Mouse (Mus musculus) limb, embryonic 15.5 days (tissue): Measurements from ENCODE around the gene 1700061G19Rik. TPM values are rescaled to one million over a fixed set of nuclear protein-coding genes. Genes with fewer than 3 reads are reported as not detected.
A peak's percentile ranks its signal among the peaks of the same experiment; 100 is the strongest.
"Not testable (repeated sequence)": the region's sequence is repeated elsewhere in the genome, so short reads cannot be mapped to it uniquely, and the experiment has no call there.

Experiments used
- ATAC-seq: fragments of 200-750 bp; cut with Nextera tagmentation; 2 replicates; pipeline ENCODE4 v1.8.0; 2017; ENCODE audit warnings: low read depth, moderate TSS enrichment; ENCODE audit not compliant: insufficient number of reproducible peaks, low FRiP score, low TSS enrichment
- H3K27ac ChIP-seq: fragments of 300-500 bp; sonication (generic); 2 replicates; pipeline ENCODE4 v1.5.1; 2015; ENCODE audit warnings: moderate library complexity, mild to moderate bottlenecking, inconsistent platforms
- H3K27me3 ChIP-seq: fragments of 300-500 bp; sonication (generic); 2 replicates; pipeline ENCODE4 v1.6.1; 2015; ENCODE audit warnings: inconsistent platforms
- H3K36me3 ChIP-seq: fragments of 300-500 bp; sonication (generic); 2 replicates; pipeline ENCODE4 v1.6.1; 2015; ENCODE audit warnings: inconsistent platforms
- H3K4me1 ChIP-seq: fragments of 300-500 bp; sonication (generic); 2 replicates; pipeline ENCODE4 v1.6.1; 2015; ENCODE audit warnings: inconsistent platforms
- H3K4me2 ChIP-seq: fragments of 300-500 bp; sonication (generic); 2 replicates; pipeline ENCODE4 v1.6.1; 2015; ENCODE audit warnings: mild to moderate bottlenecking, inconsistent platforms
- H3K4me3 ChIP-seq: fragments of 300-500 bp; sonication (generic); 2 replicates; pipeline ENCODE4 v1.5.1; 2015; ENCODE audit warnings: mild to moderate bottlenecking, inconsistent platforms
- H3K9ac ChIP-seq: fragments of 300-500 bp; sonication (generic); 2 replicates; pipeline ENCODE4 v1.6.1; 2015; ENCODE audit warnings: inconsistent platforms
- H3K9me3 ChIP-seq: fragments of 300-500 bp; sonication (generic); 2 replicates; pipeline ENCODE4 v1.6.1; 2016; ENCODE audit warnings: inconsistent platforms
- WGBS: fragments of 180-500 bp; shearing (Covaris S2); methylation state at CpG from one replicate; pipeline ENCODE4 v1.1.7; 2015; 5-methylcytosine and 5-hydroxymethylcytosine counted together
- polyA plus RNA-seq: library from polyadenylated mRNA; unstranded; fragments of >200 nt; fragmentation: Nextera tagmentation; extraction: Ambion mirVana; gene quantifications from 2 replicates; pipeline ENCODE4 v1.2.1, GENCODE M21; 2015

The 1700061G19Rik gene
- polyA plus RNA-seq, 1 experiment from 2014 or later, result 0.24 TPM

DNA sequence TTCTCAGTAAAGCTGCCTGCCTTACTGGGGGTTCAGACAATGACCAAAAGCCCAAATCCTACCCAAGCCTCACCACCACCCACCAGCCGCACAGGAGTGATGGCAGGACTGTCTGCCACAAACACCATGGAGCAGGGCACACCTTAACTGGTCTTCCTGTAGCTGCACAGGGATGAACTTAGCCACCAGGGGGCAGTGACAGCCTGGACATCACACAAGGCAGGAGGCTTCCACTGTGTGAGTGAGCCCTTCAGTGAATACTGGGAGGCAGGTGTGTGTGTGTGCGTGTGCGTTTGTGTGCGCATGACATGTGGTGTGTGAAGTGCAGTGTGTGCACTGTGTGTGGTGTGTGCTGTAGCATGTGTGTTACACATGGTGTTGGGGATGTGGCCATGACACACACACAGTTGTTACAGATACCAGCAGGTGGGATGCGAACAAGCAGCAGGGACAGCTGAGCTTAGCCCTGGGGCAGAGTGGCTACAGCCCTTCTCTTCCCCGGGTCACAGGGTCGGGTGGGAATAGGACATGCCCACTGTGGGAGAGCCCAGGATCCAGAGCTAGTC is 22.4 kb downstream of the 1700061G19Rik start:
- H3K9ac ChIP-seq, result no peak overlapping the region
- 77% methylated on average over 7 of the region's 7 CpGs for WGBS

DNA sequence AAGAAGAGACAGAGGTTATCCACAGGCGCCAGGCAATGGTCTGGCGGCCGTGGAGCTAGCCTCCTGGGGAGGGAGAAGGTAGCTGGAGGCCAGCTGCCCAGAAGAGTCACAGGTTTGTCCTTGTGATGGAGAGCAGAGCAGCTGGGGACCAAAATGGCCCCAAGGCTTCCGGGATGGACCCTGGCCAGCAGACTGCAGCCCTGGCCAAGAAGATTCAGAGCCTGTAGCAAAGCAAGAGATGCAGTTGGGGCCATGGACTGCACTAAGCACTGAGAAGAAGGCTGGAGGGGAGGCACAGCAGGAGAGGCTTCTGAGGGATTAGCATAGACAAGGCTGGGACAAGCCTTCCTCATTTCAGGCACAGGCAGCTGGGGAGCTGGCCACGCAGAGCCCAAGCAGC is 27.4 kb downstream of the 1700061G19Rik start:
- Histone ChIP-seq H3K27me3 (no peaks in the 10 kb centered on the region), H3K4me1 (no peaks in the 10 kb centered on the region), H3K9ac (no peak overlapping the region), H3K4me2 (no peak overlapping the region), H3K27ac (no peak overlapping the region), H3K36me3 (peaks cover 88% of the 10 kb centered on the region), H3K9me3 (no peaks in the 10 kb centered on the region), H3K4me3 (no peak overlapping the region)
- 85% methylated on average over 5 of the region's 5 CpGs for WGBS
- ATAC-seq, result no peak

More for the DNA sequence above, 22.4 kb downstream of the 1700061G19Rik start:
- no peak overlapping the region for H3K27ac ChIP-seq
- H3K27me3 ChIP-seq, result no peaks in the 10 kb centered on the region
- 0 out of 2 replicates have a peak, but pooled peaks have one; percentile 44 for ATAC-seq
- H3K9me3 ChIP-seq, result no peaks in the 10 kb centered on the region
- H3K4me1 ChIP-seq, result no peaks in the 10 kb centered on the region
- no peak overlapping the region for H3K4me2 ChIP-seq
- peaks cover 99% of the 10 kb centered on the region for H3K36me3 ChIP-seq
- no peak overlapping the region for H3K4me3 ChIP-seq

DNA sequence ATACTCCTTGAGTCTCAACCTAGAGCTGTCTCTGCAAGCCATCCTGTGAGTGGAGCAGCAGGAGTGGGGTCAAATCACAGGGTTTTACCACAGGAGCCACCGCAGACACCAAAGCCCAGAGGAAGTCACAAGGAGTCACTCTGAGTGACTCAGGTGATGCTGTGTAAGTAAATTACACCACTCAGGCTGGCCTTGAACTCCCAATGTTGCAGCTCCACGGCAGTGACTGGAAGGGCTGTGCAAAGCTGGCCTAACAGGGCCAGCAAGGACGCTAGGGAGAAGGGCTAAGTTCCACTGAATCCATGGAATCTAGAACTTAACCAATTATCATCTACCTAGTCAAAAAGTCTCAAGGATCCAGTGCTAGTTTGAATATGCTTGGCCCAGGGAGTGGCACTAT is 30.9 kb downstream of the 1700061G19Rik start:
- Histone ChIP-seq H3K9me3 (no peaks in the 10 kb centered on the region), H3K4me1 (no peaks in the 10 kb centered on the region), H3K27me3 (no peaks in the 10 kb centered on the region), H3K27ac (no peak overlapping the region), H3K4me2 (no peak overlapping the region), H3K4me3 (no peak overlapping the region), H3K9ac (no peak overlapping the region), H3K36me3 (peaks cover 84% of the 10 kb centered on the region)
- WGBS, result 86% methylated on average over 3 of the region's 3 CpGs
- ATAC-seq, result no peak

DNA sequence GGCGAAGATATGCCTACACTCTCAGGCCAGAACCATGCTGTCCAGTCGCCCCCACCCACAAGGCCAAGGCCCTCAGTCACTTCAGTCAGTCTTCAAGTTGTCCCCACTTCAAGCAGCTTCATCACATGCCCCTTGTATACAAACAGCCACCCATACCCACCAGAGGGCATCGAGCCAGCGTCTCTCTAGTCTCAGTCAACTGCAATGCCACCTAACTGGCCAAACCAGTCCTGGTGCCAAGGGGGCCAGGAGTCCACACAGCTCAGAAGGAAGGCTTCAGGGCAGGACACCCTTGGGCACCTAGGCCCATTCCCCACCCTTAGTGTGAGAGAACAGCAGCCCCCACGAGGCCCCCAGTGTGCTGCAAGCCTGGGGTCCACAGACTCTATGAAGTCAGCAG is 31.8 kb downstream of the 1700061G19Rik start:
- no peak for ATAC-seq
- Histone ChIP-seq H3K4me1 (no peaks in the 10 kb centered on the region), H3K36me3 (peaks cover 84% of the 10 kb centered on the region), H3K4me2 (no peak overlapping the region), H3K27me3 (no peaks in the 10 kb centered on the region), H3K9ac (no peak overlapping the region), H3K4me3 (no peak overlapping the region), H3K27ac (no peak overlapping the region), H3K9me3 (no peaks in the 10 kb centered on the region)
- 77% methylated on average over 5 of the region's 5 CpGs for WGBS

DNA sequence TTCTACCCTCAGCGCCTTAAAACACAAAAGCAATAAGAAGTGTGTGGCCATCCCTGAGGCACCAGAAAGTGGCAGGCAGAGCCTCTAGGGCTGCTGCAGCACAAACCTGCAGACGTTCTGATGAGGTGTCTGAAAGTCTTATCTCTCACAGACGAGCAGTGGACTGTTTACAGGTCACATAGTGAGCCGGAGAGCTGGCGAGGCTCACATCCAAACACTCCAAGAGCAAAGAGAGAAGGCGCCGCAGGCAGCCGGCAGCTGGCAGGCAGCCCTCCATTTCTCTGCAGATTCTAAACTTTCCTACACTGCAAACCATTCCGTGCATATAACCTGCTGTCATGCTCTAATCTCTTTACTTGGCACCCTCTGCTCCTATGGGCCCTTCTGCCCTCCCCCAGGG is 32.6 kb downstream of the 1700061G19Rik start:
- no peak overlapping the region for H3K27ac ChIP-seq
- H3K36me3 ChIP-seq, result peaks cover 82% of the 10 kb centered on the region

DNA sequence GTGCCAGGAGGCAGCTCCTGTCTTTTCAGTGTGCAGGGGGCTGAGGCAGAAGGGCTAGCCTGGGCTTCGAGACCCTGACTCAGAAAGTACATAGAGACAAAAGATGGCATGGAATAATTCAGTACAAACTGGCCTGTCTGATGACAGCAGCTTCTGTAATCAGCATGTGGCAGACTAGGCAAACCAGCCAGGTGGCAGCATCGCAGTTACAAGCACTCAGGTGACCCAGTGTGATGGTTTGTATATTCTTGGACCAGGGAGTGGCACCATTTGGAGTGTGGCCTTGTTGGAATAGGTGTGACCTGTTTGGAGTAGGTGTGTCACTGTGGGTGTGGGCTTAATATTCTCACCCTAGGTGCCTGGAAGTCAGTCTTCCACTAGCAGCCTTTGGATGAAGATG is 34.5 kb downstream of the 1700061G19Rik start:
- H3K27me3 ChIP-seq, ATAC-seq, H3K9ac ChIP-seq, H3K27ac ChIP-seq, H3K4me3 ChIP-seq, H3K4me2 ChIP-seq, H3K4me1 ChIP-seq, H3K9me3 ChIP-seq: not testable (repeated sequence)
- WGBS, result 86% methylated on average over 2 of the region's 2 CpGs
- peaks cover 84% of the 10 kb centered on the region for H3K36me3 ChIP-seq

More for the DNA sequence above, 32.6 kb downstream of the 1700061G19Rik start:
- WGBS, result 70% methylated on average over 9 of the region's 9 CpGs
- Histone ChIP-seq H3K9ac (no peak overlapping the region), H3K4me3 (no peak overlapping the region), H3K4me2 (no peak overlapping the region), H3K4me1 (no peaks in the 10 kb centered on the region), H3K27me3 (no peaks in the 10 kb centered on the region), H3K9me3 (no peaks in the 10 kb centered on the region)
- ATAC-seq, result no peak

DNA sequence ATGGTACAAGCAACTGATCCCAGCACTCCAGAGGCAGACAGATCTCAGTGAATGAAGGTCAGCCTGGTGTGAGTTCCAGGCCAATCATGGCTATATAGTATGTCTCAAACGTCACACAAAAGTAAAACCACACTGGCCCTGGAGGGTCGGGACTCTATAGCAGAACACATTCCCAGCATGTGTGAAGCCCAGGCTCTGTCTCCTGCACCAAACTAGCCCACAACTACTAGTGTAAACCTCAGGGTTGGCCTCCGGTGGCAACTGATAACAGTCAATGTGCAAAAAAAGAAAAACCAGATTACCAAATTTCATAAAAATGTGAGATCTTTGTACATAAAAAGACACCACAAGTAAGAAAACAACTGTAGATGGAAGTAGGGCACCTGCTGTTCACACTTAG is 37.7 kb downstream of the 1700061G19Rik start:
- Histone ChIP-seq H3K4me3 (no peak overlapping the region), H3K9me3 (no peaks in the 10 kb centered on the region), H3K4me1 (no peaks in the 10 kb centered on the region), H3K9ac (no peak overlapping the region), H3K27ac (no peak overlapping the region), H3K36me3 (peaks cover 85% of the 10 kb centered on the region), H3K4me2 (no peak overlapping the region), H3K27me3 (no peaks in the 10 kb centered on the region)
- 82% methylated on average over 3 of the region's 3 CpGs for WGBS
- no peak for ATAC-seq

DNA sequence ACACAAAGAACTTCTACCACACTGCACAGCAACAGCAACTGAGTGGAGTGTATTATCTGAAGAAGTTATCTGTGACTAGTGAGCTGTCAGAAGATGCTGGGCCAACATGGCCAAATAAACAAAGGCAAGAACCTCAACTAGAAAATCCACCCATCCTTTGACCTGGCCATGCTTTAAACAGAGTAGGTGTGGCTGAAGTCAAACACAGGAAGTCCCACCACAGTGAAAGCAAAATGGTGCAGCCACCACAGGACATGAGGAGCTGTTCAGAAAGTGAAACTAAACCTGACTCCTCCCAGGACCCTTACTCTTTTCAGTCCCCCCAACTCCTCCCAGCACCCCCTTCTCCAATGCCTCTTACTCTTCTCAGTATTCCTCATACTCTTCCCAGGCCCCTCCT is 38.2 kb downstream of the 1700061G19Rik start:
- Histone ChIP-seq H3K9ac (no peak overlapping the region), H3K27ac (no peak overlapping the region), H3K4me1 (no peaks in the 10 kb centered on the region), H3K9me3 (no peaks in the 10 kb centered on the region), H3K4me3 (no peak overlapping the region), H3K27me3 (no peaks in the 10 kb centered on the region), H3K36me3 (peaks cover 82% of the 10 kb centered on the region), H3K4me2 (no peak overlapping the region)
- no peak for ATAC-seq

DNA sequence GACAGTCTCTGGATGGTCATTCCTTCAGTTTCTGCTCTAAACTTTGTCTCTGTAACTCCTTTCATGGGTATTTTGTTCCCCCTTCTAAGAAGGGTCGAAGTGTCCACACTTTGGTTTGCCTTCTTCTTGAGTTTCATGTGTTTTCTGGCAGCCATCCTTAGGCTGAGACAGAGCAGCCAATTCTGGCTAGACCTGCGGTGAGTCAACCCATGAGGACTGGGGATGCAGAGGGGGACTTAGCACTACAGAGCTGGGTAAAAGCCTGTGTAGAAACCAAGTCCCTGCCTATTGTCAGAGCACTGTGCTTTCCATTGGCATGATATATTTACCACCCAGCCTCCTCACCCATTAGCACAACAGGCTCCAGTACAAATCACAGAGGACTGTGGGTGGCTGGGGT is 41.9 kb downstream of the 1700061G19Rik start:
- ATAC-seq, result no peak
- Histone ChIP-seq H3K36me3 (peaks cover 83% of the 10 kb centered on the region), H3K9ac (no peak overlapping the region), H3K4me1 (no peaks in the 10 kb centered on the region), H3K9me3 (no peaks in the 10 kb centered on the region), H3K27ac (no peak overlapping the region), H3K4me2 (no peak overlapping the region), H3K27me3 (no peaks in the 10 kb centered on the region), H3K4me3 (no peak overlapping the region)
- 91% methylated on average over 2 of the region's 2 CpGs for WGBS

DNA sequence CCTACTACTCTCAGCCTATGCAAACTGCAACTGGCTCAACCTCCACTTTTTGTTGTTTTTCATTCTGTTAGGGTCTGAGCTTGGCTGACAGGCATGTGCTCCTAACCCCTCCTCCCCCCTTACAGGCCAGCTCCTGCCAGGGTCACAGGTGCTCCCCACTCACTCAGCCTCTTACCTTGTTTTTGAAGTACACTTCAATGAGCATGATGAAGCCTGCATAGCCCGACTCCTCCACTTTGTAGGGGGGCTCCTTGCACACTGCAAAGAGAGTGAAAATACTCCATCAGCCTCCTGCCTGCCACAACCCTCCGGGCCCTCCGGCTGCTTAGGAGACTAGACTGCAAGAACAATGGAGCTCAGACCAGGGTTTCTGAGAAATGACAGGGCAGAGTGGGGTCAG is 44.4 kb downstream of the 1700061G19Rik start:
- H3K9ac ChIP-seq, result no peak overlapping the region
- whole genome bisulfite sequencing, result 94% methylated on average over 3 of the region's 3 CpGs
- H3K27me3 ChIP-seq, result no peaks in the 10 kb centered on the region
- no peak for ATAC-seq
- H3K9me3 ChIP-seq, result no peaks in the 10 kb centered on the region
- H3K4me1 ChIP-seq, result no peaks in the 10 kb centered on the region
- no peak overlapping the region for H3K27ac ChIP-seq
- no peak overlapping the region for H3K4me3 ChIP-seq
- H3K36me3 ChIP-seq, result peaks cover 71% of the 10 kb centered on the region
- no peak overlapping the region for H3K4me2 ChIP-seq

DNA sequence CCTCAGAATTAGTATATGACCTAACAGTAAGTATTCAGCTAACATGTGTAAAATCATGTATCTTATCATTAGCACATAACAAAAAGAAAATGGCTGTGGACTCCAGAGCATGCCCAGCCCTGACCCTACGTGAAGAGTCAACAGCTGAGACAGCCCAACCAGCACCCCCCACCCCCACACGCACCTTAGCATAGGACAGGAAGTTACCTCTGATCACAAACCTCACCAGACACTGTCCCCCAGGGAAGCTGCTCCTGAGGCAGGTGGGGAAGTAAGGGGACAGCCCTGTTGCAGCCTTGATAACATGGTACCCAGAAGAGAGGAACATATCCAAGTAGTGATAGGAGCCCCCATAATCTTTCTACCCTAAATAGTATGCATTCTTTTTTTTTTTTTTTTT is 50.7 kb downstream of the 1700061G19Rik start:
- Histone ChIP-seq H3K9ac (no peak overlapping the region), H3K36me3 (peaks cover 27% of the 10 kb centered on the region), H3K9me3 (no peaks in the 10 kb centered on the region), H3K4me2 (no peak overlapping the region), H3K4me1 (0 out of 2 replicates have a peak, but pooled peaks cover 2% of the 10 kb centered on the region), H3K27ac (no peak overlapping the region), H3K27me3 (no peaks in the 10 kb centered on the region), H3K4me3 (no peak overlapping the region)
- WGBS, result 88% methylated on average over 2 of the region's 2 CpGs
- no peak for ATAC-seq

DNA sequence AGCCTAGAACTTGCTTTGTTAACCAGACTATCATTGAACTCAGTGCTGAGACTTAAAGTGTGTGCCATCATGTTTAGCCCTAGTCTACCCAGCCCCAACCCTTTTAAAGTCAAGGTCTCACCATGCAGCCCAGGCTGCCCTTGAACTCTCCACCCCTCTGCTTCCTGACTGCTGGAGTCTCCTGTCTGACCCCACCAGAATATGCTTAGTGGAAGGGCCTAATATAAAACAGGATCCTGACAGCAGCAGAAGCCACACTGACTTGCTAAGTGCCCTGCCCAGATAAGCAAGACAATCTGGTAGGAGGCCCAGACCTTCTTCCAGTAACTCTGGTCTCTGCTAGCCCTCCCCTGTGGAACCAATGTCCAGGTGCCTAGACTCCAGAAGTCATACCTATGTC is 53.8 kb downstream of the 1700061G19Rik start:
- Histone ChIP-seq H3K36me3 (peaks cover 8% of the 10 kb centered on the region), H3K27me3 (no peaks in the 10 kb centered on the region), H3K4me2 (no peak overlapping the region), H3K4me3 (no peak overlapping the region), H3K4me1 (peaks cover 23% of the 10 kb centered on the region), H3K9ac (no peak overlapping the region), H3K27ac (no peak overlapping the region), H3K9me3 (no peaks in the 10 kb centered on the region)
- ATAC-seq, result no peak

DNA sequence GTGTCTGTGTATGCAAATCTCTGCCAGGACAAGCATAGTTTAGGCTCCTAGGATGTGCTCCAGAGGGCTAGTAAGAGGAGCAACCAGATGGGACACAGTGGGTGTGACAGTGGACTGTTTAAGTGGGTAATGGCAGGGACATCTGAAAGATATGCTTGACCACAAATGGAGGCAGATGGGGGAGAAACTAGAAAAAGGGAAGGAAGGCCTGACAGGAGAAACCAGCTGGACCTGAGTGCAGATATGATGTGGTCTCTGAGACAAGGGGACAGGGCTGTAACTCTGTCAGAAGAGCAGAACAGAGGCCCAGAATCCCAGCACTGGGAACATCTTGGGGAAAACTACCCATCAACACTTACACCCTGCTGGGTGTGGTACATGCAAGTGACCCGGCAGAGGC is 54.3 kb downstream of the 1700061G19Rik start:
- Histone ChIP-seq H3K4me1 (peaks cover 27% of the 10 kb centered on the region), H3K27me3 (no peaks in the 10 kb centered on the region), H3K4me2 (no peak overlapping the region), H3K36me3 (peaks cover 8% of the 10 kb centered on the region), H3K27ac (no peak overlapping the region), H3K9me3 (no peaks in the 10 kb centered on the region), H3K4me3 (no peak overlapping the region), H3K9ac (no peak overlapping the region)
- WGBS, result 60% methylated on average over 1 of the region's 1 CpGs
- ATAC-seq, result no peak
